Comparison of ENCODE assay signal across 18 mouse cellular contexts in genomic region chr9:86692676-86693075, GRCm38 (mm10). TPM values are rescaled to one million over a fixed set of nuclear protein-coding genes. Genes with fewer than 3 reads are reported as not detected.
A peak's percentile ranks its signal among the peaks of the same experiment; 100 is the strongest.
DNase-seq lines count a peak whose midpoint lies in the region; TF ChIP-seq lines count a peak whose summit lies in the region.
"Had no signal": no experiment of that assay in that cellular context is flagged by ENCODE, and none has a peak within 500 bp of the region (broad histone marks: within the 10 kb centered on the region; RNA-seq: fewer than 3 reads in every experiment).

No protein-coding gene starts in this region.

- peak; percentile 61 for DNase-seq in adrenal gland, postnatal 14 days
- DNase-seq in adrenal gland, adult 8-10 months, result no peak
- no peak for DNase-seq in layer of hippocampus, adult 2 months (ENCODE audit: low spot score in 2 of 2)
- DNase-seq in layer of hippocampus, adult 9-10 months (ENCODE audit: low spot score), result no peak
- DNase-seq in testis, postnatal 10 days (ENCODE audit: low spot score), result no peak
- no peak for DNase-seq in right cerebral cortex, adult 2 months (ENCODE audit: low spot score in 2 of 2)
- DNase-seq in right cerebral cortex, postnatal 36 days (ENCODE audit: low spot score in 2 of 2), result no peak
- DNase-seq: B cell, adult 2 months; cerebellum, adult 11-12 months; heart, postnatal 14 days; layer of hippocampus, postnatal 36 days; thymus, postnatal 36 days had no signal

- peak; percentile 54 for TF ChIP-seq CTCF in layer of hippocampus, adult 2 months (conservative IDR thresholded peaks at IDR 0.05)
- peak; percentile 27; the same call in 1 of the 2 replicates for TF ChIP-seq CTCF in testis, adult 2 months (IDR thresholded peaks at IDR 0.05; ENCODE audit: control insufficient read depth, insufficient read depth, insufficient replicate concordance, low read depth, low read length)

- H3K27me3 ChIP-seq in testis, adult 2 months (ENCODE audit: control insufficient read depth, insufficient read depth, low read length), result no peaks in the 10 kb centered on the region
- H3K27me3 ChIP-seq: embryonic facial prominence, embryonic 15.5 days; forebrain, embryonic 13.5 days had no signal

- H3K27ac ChIP-seq in layer of hippocampus, adult 2 months, result no peak overlapping the region
- no peak overlapping the region for H3K27ac ChIP-seq in testis, adult 2 months (ENCODE audit: control insufficient read depth, insufficient read depth, low read depth, low read length)
- H3K27ac ChIP-seq: embryonic facial prominence, embryonic 15.5 days; forebrain, embryonic 13.5 days; limb, embryonic 10.5 days had no signal

- TF ChIP-seq POLR2A in testis, adult 2 months (IDR thresholded peaks at IDR 0.05; ENCODE audit: control insufficient read depth, low read depth, low read length), result no peak

- H3K4me3 ChIP-seq in layer of hippocampus, adult 2 months, result no peak overlapping the region
- no peak overlapping the region for H3K4me3 ChIP-seq in testis, adult 2 months (ENCODE audit: control insufficient read depth, low read depth, low read length)
- H3K4me3 ChIP-seq: embryonic facial prominence, embryonic 15.5 days; forebrain, embryonic 13.5 days; limb, embryonic 10.5 days had no signal

- H3K36me3 ChIP-seq in testis, adult 2 months (ENCODE audit: control insufficient read depth, insufficient read depth, low read length), result no peaks in the 10 kb centered on the region
- H3K36me3 ChIP-seq: embryonic facial prominence, embryonic 15.5 days; G1E; limb, embryonic 10.5 days had no signal

- H3K4me1 ChIP-seq in testis, adult 2 months (ENCODE audit: control insufficient read depth, insufficient read depth, low read length), result peaks cover 5% of the 10 kb centered on the region; the same call in 1 of the 2 replicates

RNA-seq across cellular contexts. Expression of gene Me1, which starts 3.1 kb away (rescaled TPM):
- 534 and 576 TPM in 2 replicates for total RNA-seq in adrenal gland, postnatal 14 days (2021)
- 1,000 to 10,000 TPM; 1,151 to 1,951 (median 1,592) TPM for total RNA-seq in adrenal gland, adult 8-10 months (2022)
- total RNA-seq in layer of hippocampus, adult 2 months (2021), result 10 to 100 TPM; 63.2 to 63.9 TPM
- 134 and 144 TPM in 2 replicates for polyA plus RNA-seq in testis, adult 2 months (2012; rRNA removed)

RNA-seq across cellular contexts. Expression of gene Prss35, which starts 50.8 kb away (rescaled TPM):
- 164 and 178 TPM in 2 replicates for total RNA-seq in adrenal gland, postnatal 14 days (2021)
- 100 to 1,000 TPM; 111 to 703 (median 400) TPM for total RNA-seq in adrenal gland, adult 8-10 months (2022)
- total RNA-seq in layer of hippocampus, adult 2 months (2021), result 1 to 10 TPM; 5.3 to 5.9 TPM
- polyA plus RNA-seq in testis, adult 2 months (2012; rRNA removed), result 3.2 and 3.8 TPM in 2 replicates
- total RNA-seq: common myeloid progenitor, adult 5-6 weeks had no signal
- polyA plus RNA-seq: G1E had no signal

Comparison
In these comparisons a context has a peak if more than half of its experiments do, and no peak if none do; other contexts are left out.
1. RNA of gene Prss35, which starts 50.8 kb away (total RNA-seq): 111 to 703 TPM in adrenal gland, adult 8-10 months and 164 to 178 TPM in adrenal gland, postnatal 14 days; 5.3 to 5.9 TPM in layer of hippocampus, adult 2 months; every median in the first group is over 10 times any median in the second.